Mouse (Mus musculus): ENCODE measurements around the gene 1500009C09Rik.

- TF ChIP-seq CTCF (IDR thresholded peaks at IDR 0.05; ENCODE audit: extremely low read depth, insufficient read length, insufficient replicate concordance, low read depth, low read length) (no peak), POLR2A (IDR thresholded peaks at IDR 0.05; ENCODE audit: low read depth, low read length) (no peak)
These were observed 8.9 kb upstream of the 1500009C09Rik start for GRCm38 (mm10) chr15:82243311-82243710.
